Mouse (Mus musculus) olfactory bulb, adult 2 months (tissue): ENCODE data around the gene Tmem8b.

Experiments
- CTCF ChIP-seq: fragments of 200-500 bp; IDR thresholded peaks from 2 replicates; pipeline ENCODE4 v1.5.1; 2012; ENCODE audit warnings: low read depth, mild to moderate bottlenecking, low read length, moderate library complexity; ENCODE audit not compliant: insufficient read depth
- POLR2A ChIP-seq: fragments of 200-500 bp; IDR thresholded peaks from 2 replicates; pipeline ENCODE4 v1.6.1; 2012; ENCODE audit warnings: mild to moderate bottlenecking, low read depth, low read length, moderate library complexity; ENCODE audit not compliant: insufficient read depth

- TF ChIP-seq CTCF = no peak
- TF ChIP-seq POLR2A = no peak
These were observed 37.5 kb upstream of the Tmem8b start, which contains the start of gene Npr2 for GRCm38 (mm10) chr4:43631046-43631955.
